Mouse (Mus musculus): Measurements from ENCODE around the gene Prss47. TPM values are rescaled to one million over a fixed set of nuclear protein-coding genes. Genes with fewer than 3 reads are reported as not detected.

Prss47 gene
- 20.3 TPM for polyA plus RNA-seq (2014; fragmentation: Illumina TruSeq; extraction: RNeasy Lipid Tissue Mini Kit (QIAGEN cat#74804); ENCODE audit: low read depth, low replicate concordance)

DNA sequence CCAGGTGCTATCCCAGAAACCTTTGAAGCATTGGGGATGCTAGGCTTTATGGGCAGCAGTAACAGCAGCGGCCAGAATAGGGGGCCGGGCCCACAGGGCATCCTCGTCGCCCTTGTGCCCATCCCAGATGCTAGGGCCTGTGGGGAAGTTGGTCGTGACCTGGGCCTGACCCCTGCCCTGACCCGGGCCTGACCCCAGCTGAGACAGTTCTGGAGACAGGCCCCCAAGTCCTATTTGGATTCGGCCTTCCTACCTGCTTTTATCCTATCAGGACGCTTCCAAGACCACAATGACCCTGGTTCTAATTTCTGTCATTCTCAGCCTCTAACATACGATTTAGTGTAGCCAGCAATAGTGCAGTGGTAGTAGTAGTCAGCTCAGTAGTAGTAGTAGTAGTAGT is at the start of gene Prss47:
TSS of gene Prss47 (minus strand) at position 101 of the 400 bp plus-strand sequence.

DNA sequence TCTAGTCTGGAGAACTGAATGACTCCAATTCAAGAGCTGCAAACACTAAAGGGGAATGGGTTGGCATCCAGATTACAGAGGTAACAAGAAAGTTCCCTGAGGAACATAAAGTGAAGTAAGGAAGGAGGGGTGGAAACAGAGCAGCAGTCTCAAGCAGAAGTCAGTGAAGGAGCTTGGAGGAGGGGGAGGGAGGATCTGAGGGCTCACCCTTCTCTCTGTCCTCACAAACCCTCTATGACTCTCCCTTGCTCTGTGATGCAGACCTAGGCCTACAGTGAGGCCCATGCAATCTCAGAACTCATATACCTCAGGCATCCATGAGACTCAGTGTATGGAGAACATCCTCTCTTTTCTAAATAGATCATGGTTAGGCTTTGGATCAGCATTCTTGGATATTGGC is 19.8 kb downstream of the Prss47 start, which contains the start of gene Spata31d1c:
TSS of gene Spata31d1c (plus strand) at position 301 of the 400 bp plus-strand sequence.

Other genes with a start within 250 kb of the Prss47 start
- gene Cntnap3, start 148.8 kb downstream of the Prss47 start, polyA plus RNA-seq (2014; fragmentation: Illumina TruSeq; extraction: RNeasy Lipid Tissue Mini Kit (QIAGEN cat#74804); ENCODE audit: low read depth, low replicate concordance) = 0.24 TPM
- gene Spata31, start 135.4 kb downstream of the Prss47 start, polyA plus RNA-seq (2014; fragmentation: Illumina TruSeq; extraction: RNeasy Lipid Tissue Mini Kit (QIAGEN cat#74804); ENCODE audit: low read depth, low replicate concordance) = 410 TPM
- gene Spata31d1c, start 19.7 kb downstream of the Prss47 start, polyA plus RNA-seq (2014; fragmentation: Illumina TruSeq; extraction: RNeasy Lipid Tissue Mini Kit (QIAGEN cat#74804); ENCODE audit: low read depth, low replicate concordance) = 97.2 TPM
- 12.6 TPM for gene Mfsd14b, start 60.2 kb upstream of the Prss47 start, polyA plus RNA-seq (2014; fragmentation: Illumina TruSeq; extraction: RNeasy Lipid Tissue Mini Kit (QIAGEN cat#74804); ENCODE audit: low read depth, low replicate concordance)
- gene Olfr465-ps1, start 85.3 kb upstream of the Prss47 start, polyA plus RNA-seq (2014; fragmentation: Illumina TruSeq; extraction: RNeasy Lipid Tissue Mini Kit (QIAGEN cat#74804); ENCODE audit: low read depth, low replicate concordance) = not detected
- gene Olfr466, start 97.5 kb upstream of the Prss47 start, polyA plus RNA-seq (2014; fragmentation: Illumina TruSeq; extraction: RNeasy Lipid Tissue Mini Kit (QIAGEN cat#74804); ENCODE audit: low read depth, low replicate concordance) = not detected
- gene Nlrp4f, start 153.2 kb upstream of the Prss47 start, polyA plus RNA-seq (2014; fragmentation: Illumina TruSeq; extraction: RNeasy Lipid Tissue Mini Kit (QIAGEN cat#74804); ENCODE audit: low read depth, low replicate concordance) = 4.2 TPM
- 1.7 TPM for gene Gm10775, start 206.8 kb upstream of the Prss47 start, polyA plus RNA-seq (2014; fragmentation: Illumina TruSeq; extraction: RNeasy Lipid Tissue Mini Kit (QIAGEN cat#74804); ENCODE audit: low read depth, low replicate concordance)
- gene Zfp369, start 226.1 kb upstream of the Prss47 start, polyA plus RNA-seq (2014; fragmentation: Illumina TruSeq; extraction: RNeasy Lipid Tissue Mini Kit (QIAGEN cat#74804); ENCODE audit: low read depth, low replicate concordance) = 8.1 TPM